Mouse (Mus musculus) lung, adult 18-20 months (tissue): ENCODE data around the gene Slc25a18.
"Not testable (repeated sequence)": the region's sequence is repeated elsewhere in the genome, so short reads cannot be mapped to it uniquely, and the experiment has no call there.

Source experiments
- DNase-seq, 2 experiments: peaks; one replicate each; pipeline ENCODE4 v3.0.0; 2022; ENCODE audit warnings: mixed read lengths in 2 of 2

Gene Slc25a18

DNA sequence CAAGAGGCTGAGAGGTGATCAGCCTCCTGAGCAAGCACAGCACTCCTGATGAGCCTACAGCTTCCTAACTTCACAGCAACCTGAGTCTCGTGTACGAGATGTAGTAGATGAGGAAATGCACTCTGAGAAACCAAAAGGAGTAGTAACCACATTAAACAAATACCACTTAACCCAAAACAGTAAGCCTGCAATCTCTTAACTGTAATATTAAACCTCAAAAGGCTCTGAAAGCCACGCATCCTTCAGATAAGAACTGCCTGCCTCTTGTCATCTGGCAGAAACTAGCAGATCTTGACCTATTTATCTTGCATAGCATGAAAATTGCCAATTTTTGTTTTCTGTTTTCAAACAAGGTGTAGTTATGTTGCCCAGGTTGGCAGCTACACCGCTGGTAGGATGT is 25.5 kb downstream of the Slc25a18 start:
- no peak for DNase-seq

DNA sequence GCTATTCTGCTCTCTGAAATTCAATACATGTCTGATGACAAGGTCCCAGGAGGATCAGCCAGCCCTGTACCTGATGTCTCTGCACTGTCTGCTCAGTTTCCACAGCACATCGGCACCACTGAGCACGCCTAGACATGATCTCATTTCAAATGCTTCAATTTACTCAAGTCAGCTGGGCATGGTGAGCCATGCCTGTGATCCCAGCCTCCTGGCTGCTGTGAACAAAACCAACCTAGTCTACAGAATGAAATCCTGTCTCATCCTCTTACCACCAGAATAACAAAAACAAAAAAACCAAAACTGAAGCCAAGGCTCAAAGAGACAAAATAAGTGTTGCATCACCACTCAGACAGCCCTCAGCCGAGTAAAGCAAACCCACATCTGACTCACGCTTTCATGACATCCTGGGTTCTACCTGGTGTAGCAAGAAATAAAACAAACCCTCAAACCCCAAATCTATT is 26.2 kb downstream of the Slc25a18 start:
- DNase-seq = no peak

DNA sequence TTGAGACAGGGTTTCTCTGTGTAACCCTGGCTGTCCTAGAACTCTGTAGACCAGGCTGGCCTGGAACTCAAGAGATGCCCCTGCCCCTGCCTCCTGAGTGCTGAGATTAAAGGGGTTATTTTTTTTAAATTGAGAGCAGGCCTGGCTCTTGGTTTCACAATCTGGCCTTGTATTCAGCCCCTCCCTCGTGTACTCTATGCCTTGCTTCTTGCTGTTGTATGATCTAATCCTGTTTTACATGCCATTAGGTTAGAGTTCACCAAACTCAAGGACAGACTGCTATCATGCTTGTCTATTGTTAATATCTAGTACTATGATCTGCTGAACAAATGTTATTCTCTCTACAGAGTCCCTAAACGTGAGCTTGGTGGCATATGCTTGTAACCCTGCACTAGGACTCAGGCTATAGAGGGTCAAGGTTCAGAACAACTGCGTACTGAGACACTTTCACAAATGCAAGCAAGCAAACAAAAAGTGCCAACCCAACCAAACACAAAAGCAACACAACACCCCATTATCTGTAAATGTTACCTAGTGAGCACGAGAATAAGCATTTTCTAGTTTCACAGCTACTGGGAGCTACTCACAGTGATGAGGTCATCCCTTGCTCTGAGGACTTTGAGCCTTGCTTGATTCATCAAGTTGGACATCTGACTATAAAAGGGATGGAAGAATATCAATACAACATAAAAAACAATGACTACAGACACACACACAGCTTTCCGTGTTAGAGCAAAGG is 33.8 kb downstream of the Slc25a18 start:
- DNase-seq = no peak

DNA sequence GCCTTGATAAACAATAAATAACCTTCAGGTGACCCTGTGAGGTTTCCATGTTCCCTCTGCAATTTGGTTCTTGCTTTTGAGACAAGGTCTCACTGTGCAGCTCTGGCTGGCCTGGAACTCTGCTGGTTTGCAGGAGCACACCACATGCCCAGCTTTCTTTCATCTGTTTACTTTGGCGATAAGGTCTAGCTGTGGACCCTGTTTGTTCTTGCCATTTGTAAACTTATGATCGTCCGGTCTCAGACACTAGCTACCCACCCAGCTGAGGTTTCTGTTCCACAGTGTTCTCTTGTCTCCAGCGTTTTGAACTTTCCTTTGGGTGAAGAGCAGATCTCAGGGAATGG is 34.3 kb downstream of the Slc25a18 start:
- DNase-seq = no peak

DNA sequence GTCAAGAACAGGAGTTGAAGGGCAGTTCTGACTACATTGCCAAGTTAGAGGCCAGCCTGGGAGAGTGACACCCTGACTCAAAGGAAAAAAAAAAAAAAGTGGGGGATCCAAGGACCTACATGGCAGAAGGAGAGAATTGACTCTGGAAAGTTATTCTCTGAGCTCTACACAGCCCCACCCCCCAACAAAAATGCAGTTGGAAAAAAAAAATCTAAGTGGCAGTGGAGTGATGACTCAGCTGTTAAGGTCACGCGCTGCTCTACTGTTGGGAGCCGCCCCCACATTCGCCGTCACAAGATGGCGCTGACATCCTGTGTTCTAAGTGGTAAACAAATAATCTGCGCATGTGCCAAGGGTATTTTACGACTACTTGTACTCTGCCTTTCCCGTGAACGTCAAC is 38.6 kb downstream of the Slc25a18 start:
- not testable (repeated sequence) for DNase-seq

DNA sequence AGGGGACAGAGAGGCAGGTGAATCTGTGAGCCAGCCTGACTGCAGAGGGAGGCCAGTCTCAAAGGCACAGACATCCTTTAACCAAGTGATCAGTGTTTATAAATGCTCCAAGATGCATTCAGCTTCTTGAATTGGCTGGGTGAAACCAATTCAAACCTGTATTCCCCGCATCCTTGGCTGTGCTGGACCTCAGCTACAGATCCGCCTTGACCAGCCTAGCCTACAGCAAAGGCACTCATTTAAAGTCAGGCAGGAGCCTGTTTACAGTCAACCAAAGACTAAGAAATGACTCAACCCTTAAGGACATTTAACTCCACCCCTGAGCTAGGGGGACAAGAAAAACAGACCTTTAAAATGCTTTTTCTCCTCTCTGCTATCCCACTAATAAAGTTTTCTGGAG is 45.9 kb downstream of the Slc25a18 start:
- DNase-seq = no peak

DNA sequence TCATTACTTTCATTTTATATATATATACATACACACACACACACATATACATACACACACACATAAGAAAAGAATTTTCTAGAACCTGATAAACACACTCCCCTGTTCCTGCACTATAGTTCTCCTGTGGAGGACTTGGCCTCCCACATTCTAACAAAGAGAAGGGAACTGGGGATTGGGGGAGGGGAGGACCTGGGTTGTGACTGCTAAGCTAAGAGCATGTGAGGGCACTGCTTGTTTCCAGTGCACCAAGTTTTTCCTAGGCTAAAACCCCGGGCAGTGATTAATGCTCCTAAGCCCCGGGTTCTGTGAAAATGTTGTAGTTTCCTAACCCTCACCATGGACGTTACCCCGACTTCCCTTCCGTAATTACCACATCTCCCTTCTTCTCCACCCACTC is 46.8 kb downstream of the Slc25a18 start:
- DNase-seq = peak in 1 of 2 experiments; percentile 26

DNA sequence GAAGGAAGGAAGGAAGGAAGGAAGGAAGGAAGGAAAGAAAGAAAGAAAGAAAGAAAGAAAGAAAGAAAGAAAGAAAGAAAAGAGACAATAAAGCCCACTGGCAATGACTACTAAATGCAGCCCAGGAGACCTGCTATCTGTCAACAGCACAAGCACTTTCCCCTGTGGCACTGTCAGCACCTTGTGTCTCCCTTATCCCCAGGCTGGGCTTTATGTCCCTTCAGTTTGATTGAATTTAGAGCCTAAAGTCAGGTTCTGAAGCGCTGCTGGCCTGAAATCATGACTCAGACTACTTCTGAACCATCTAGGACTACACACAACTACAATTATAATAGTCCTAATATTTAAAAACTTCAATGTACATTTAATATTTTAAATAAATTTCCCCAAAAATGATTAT is 47.6 kb downstream of the Slc25a18 start:
- DNase-seq = no peak

DNA sequence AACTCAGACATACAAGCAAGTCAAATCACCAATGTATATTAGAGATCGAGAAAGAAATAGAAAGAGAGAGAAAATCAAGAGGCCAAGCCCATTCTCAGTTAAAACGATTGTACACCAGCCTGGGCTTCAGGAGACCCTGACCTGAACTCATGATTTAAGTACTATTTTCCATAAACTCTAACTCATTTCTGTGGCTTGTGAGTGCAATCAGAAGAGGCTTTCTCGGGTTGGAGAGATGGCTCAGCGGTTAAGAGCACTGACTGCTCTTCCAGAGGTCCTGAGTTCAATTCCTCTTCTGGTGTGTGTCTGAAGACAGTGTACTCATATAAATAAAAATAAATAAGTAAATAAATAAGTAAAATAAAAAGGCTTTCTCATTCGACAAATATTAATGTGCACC is 48.3 kb downstream of the Slc25a18 start:
- DNase-seq = no peak

DNA sequence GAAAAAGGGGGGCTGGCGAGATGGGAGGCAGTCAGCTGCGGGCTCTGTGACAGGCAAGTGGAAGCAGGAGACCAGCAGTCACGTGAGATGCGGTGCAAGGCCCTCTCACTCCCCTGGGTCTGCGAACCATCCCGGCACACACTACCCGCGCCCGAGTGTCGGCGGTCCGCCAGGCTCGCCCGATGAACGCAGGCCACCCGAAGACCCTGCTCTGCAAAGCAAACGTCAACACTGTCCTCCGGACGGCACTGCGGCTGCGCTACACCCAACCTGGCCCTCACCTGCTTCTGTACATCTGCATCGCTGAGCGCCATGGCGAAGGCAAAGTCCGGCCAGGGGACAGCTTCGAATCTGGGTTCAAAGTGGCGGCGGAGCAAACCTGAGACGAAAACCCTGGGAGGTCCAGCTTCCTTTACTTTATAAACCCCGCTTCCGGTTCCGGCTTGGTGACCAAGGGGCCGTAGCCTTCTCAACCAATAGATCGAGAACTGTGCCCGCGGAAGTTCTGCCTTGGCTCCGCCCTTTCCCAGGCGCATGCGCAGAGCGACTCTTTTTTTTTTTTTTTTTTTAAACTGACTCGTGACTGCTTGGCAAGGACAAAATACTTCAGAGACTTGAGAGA is 49.0 kb downstream of the Slc25a18 start, which contains the start of gene Atp6v1e1:
Gene Atp6v1e1 (minus strand): TSS at position 487 of the 622 bp plus-strand sequence.
- DNase-seq = peak; percentile 95 to 96

DNA sequence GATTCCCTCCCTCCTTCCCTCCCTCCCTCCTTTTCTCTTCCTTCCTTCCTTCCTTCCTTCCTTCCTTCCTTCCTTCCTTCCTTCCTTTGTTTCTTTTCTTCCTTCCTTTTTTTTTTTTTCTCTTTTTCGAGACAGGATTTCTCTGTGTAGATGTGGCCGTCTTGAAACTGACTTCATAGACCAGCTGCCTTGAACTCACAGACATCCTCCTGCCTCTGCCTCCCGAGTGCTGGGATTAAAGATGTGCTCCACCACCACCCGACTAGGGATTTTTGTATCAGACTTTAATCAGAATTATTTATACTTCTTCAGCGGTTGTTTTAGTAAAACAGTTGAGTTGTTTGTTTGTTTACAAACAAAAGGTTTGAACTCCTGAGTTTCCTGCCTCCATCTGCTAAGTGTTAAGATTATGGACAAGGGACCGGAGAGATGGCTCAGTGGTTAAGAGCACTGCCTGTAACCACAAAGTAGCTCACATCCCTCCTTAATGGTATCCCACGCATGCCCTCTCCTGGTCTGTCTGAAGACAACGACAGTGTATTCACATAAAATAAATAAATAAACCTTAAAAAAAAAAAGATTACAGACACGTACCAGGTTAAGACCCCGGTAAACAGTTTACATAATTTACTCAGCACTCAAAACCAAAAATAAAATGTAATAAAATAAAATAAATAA is 49.7 kb downstream of the Slc25a18 start:
- DNase-seq = peak in 1 of 2 experiments; percentile 37

DNA sequence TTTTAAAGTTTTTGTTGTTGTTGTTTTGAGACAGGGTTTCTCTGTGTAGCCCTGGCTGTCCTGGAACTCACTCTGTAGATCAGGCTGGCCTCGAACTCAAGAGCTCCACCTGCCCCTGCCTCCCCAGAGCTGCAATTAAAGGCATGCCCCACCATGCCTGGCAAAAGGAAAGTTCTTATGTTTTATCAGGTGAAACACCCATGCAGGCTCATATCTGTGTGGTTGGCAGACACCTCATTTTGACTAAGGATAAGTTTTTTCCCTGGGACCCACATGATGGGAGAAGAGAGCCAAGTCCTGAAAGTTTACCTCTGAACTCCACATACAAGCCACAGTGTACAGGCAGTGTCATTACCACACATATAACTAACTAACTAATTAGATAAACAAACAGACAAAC is 56.7 kb downstream of the Slc25a18 start:
- no peak for DNase-seq

DNA sequence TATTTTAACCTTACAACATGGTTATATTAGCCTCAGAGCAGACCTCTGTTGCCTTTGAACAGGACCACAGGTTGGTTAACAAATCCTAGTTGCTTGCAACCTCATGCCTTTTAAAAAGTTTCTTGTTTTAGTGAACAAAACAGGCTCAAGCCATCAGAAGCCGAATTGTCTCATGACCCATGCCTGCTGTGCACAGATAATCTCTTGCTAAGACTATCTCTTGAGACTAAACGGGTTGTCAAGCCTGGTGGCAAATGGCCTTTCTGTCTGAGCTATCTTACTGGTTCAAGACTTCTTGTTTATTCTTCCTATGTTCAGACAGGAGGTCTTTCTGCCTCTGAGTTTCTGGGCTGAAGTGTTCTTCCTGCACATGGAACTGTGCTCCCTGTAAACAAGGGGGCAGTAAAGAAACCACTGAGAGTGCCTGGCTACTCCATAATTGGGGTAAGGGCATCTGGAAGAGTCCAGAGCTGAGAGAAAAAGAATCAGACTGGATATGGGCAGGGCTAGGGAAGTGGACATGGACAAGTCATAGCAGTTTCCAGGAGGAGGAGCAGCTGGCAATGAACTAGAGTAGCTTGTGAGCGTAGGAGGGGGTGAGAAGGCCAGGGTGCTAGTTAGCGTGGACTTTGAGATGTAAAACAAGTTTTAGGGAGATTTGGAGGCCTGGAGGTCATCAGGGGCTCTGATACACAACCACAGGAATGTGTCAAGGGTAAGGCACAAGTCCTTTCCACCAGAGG is 57.7 kb downstream of the Slc25a18 start:
- no peak for DNase-seq

DNA sequence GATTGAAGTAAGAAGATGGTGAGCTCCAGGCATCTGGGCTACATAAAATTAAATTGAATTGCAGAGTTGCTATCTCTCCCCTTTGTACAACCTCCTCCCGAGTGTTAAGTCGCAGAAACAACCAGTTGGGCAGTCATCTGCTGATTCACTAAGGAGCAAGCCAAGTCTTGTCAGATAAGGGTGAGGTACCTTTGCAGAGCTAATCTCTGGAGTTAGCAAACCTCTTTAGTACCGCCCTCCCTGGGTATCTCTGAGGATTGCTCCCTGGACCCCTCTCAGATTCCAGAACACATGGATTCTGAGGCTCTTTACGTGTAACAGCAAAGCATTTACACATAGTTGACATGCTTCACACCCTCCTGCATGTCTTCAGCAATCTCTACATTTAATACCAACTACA is 58.7 kb downstream of the Slc25a18 start:
- DNase-seq = no peak

DNA sequence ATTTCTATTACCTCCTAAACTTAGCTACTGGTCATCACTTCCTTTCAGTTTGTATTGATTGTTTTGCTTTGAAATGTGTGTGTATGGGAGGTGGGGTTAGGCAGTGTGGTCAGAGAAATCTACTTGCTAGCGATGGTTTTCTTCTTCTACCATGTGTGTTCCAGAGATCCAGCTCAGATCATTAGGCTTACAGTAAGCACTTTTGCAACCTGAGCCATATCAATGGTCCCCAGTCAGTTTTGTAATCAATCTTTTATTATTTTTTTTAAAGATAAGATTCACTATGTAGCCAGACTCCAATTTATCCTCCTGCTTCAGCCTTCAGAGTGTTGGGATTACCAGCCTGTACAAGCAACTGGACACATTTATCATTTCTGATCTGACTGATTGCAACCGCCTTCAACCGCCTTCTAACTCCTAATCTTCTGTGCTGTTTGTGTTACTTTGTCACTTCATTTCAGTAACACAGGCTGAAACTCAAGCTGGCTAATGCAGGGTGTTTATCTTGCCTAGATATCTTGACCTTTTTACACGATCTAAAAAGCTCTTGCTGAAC is 61.5 kb downstream of the Slc25a18 start:
- no peak for DNase-seq

DNA sequence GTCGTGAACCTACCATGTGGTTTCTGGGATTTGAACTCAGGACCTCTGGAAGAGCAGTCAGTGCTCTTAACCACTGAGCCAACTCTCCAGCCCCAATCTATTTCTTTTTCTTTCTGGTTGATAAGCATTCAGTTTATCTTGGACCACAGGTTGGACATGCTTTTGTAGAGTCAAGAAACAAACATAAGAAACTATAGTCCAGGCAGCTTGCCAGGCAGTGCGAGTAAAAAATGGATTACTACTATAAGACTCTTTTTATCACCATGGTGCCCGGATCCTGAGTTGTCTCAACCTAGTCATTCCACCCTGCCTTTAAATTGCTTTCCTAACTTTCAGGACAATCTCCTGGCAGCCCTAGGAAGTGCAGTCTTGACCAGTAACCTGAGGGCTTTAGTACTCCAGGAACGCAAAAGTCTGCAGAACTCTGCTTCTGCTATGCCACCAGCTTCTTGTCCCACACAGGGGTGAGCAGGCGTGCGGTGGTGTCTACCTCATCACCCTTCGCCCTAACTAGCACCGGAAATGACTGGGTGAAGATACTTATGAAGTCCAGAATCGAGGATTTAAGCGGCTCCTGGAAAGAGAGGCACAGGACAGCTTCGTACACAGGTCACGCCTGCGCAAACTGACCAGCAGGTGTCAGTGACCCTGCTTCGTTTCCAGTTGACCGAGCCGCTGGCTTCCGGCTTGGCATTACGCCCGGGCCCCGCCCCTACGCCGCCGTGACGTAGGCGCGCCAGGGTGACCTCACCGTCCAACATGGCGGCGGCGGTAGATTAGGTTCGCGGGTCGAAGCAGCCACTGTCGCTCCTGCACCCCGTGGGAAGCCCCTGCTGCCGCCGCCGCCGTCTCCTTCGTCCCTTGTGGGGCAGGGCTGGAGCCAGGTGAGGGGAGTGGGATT is 62.3 kb downstream of the Slc25a18 start, which contains the start of gene Bcl2l13:
Gene Bcl2l13 (plus strand): TSS at position 739 of the 901 bp plus-strand sequence.
- peak; percentile 95 to 97 for DNase-seq

DNA sequence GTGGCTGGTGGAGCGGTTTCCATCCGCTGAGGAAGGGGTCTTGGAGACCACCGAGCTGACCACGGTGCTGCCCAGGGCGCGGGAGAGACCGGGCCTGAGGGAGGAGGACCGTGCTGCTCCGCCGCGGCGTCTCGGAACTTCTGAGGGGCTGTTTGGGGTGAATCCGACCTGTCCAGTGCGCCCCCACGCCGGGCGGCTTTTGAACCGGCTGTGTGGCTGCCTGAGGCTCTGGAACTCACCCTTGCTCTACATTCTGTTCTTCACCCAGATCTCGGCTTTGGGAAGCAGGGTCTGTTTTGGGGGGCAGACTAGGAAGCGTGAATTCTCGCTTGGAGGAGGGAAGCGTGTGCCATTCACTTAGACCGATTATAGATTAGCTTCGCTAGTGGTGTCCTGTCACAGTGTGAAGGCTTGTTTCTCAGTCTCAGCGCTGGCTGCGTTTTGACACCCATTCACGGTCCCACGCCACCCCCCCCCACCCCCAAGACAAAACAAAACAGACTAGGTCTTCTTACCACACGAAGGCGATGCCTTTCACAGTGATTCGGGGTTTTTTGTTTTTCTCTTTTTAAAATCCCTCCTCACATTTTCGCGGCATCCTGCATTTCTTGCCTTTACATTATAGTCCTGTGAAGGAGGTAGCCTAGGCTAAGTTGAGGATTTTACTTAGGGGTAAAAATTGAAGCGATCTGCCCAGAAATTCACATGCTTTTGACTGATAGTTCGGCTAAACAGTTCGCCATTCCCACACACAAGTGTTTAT is 63.2 kb downstream of the Slc25a18 start:
- DNase-seq = no peak

DNA sequence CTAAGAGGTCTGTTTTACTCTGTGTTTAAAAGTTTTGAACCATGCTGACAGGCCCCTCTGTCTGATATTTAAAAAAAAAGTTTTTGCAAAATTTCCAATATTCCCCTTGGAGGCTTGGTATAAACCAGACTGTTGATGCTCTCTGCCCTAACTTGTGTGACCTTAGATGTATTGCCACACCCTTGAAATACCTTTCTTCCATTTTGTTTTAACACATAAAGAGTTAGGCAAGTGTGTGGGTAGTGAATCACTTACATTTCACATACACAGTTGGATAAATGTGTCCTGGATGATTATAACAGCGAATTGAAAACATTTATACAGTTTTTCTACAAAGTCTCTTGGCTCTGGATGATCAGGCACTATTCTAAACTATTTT is 63.8 kb downstream of the Slc25a18 start:
- no peak for DNase-seq

DNA sequence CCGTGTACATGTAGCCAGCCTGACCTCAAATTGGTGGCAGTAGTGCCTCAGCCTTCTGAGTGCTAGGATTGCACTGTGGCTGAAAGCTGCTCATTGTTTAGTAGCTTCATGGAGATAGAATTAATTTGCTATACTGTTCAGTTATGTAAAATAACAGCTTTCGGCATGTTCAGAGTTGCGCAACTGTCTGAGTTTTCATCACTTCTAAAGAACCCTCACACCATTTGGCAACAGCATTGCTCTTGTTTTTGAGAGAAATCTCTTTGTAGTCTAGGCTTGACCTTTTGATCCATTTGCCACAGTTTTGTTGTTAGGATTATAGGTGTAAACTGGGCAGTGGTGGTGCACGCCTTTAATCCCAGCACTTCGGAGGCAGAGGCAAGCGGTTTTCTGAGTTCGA is 66.9 kb downstream of the Slc25a18 start:
- DNase-seq = no peak

DNA sequence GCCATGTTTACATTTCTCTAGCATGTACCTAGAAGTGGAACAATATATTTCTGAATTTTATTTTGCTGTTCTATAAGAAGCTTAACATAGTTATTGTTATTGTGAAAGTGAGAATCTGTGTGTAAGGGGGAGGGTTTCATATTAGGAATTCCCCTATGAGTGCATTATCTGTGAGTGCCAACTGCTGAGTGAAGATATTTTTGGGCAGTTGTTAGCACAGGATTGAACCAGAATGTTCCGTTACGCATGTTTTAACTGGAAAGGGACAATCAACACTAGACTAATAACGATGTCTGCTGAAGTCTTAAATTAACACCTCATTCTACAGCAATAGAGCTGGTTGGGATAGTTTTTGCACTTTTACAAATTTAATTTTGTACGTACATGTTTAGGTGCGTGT is 68.4 kb downstream of the Slc25a18 start:
- DNase-seq = no peak
